Mouse (Mus musculus) forebrain, embryonic 11.5 days (tissue): ENCODE results near the gene Plekhh2. TPM values are rescaled to one million over a fixed set of nuclear protein-coding genes. Genes with fewer than 3 reads are reported as not detected.

Experiments
- ATAC-seq: fragments of 200-750 bp; cut with Nextera tagmentation; replicated peaks from 2 replicates; pipeline ENCODE4 v1.8.0; 2017; ENCODE audit warnings: moderate TSS enrichment; ENCODE audit not compliant: low FRiP score
- DNase-seq: peaks from one replicate; pipeline ENCODE4 v3.0.0-alpha.2; 2017; ENCODE audit warnings: low spot score
- H3K27ac ChIP-seq: fragments of 300-500 bp; sonication (generic); 2 replicates; pipeline ENCODE4 v1.5.1; 2014; ENCODE audit warnings: low read depth, low read length
- H3K27me3 ChIP-seq: fragments of 300-500 bp; sonication (generic); 2 replicates; pipeline ENCODE4 v1.6.1; 2014; ENCODE audit warnings: mild to moderate bottlenecking, low read length, mixed read lengths; ENCODE audit not compliant: control insufficient read depth, insufficient read depth
- H3K36me3 ChIP-seq: fragments of 300-500 bp; sonication (generic); 2 replicates; pipeline ENCODE4 v1.6.1; 2014; ENCODE audit warnings: mild to moderate bottlenecking, low read length, moderate library complexity, mixed read lengths; ENCODE audit not compliant: control insufficient read depth, insufficient read depth
- H3K4me1 ChIP-seq: fragments of 300-500 bp; sonication (generic); replicated peaks from 2 replicates; pipeline ENCODE4 v1.6.1; 2014; ENCODE audit warnings: low read length, mixed read lengths; ENCODE audit not compliant: control insufficient read depth, insufficient read depth
- H3K4me2 ChIP-seq: fragments of 300-500 bp; sonication (generic); 2 replicates; pipeline ENCODE4 v1.6.1; 2014; ENCODE audit warnings: low read depth, mild to moderate bottlenecking, low read length, moderate library complexity, mixed read lengths; ENCODE audit not compliant: severe bottlenecking
- H3K4me3 ChIP-seq: fragments of 300-500 bp; sonication (generic); 2 replicates; pipeline ENCODE4 v1.5.1; 2014; ENCODE audit warnings: low read depth, low read length
- H3K9ac ChIP-seq: fragments of 300-500 bp; sonication (generic); 2 replicates; pipeline ENCODE4 v1.6.1; 2014; ENCODE audit warnings: low read length
- H3K9me3 ChIP-seq: fragments of 300-500 bp; sonication (generic); 2 replicates; pipeline ENCODE4 v1.6.1; 2016; ENCODE audit warnings: low read length, mixed read lengths; ENCODE audit not compliant: control insufficient read depth
- WGBS: fragments of 180-500 bp; shearing (Covaris S2); extraction: QIAGEN DNeasy Blood & Tissue Kit; methylation state at CpG from one replicate; pipeline ENCODE4 v1.1.7; 2014; 5-methylcytosine and 5-hydroxymethylcytosine counted together
- polyA plus RNA-seq: library from polyadenylated mRNA; unstranded; fragments of >200 nt; fragmentation: Nextera tagmentation; extraction: Ambion mirVana; gene quantifications from 2 replicates; pipeline ENCODE4 v1.2.1, GENCODE M21; 2014

Gene Plekhh2
- polyA plus RNA-seq, 1 experiment from 2014 or later = 3.5 TPM

- peaks cover 3% of the 10 kb centered on the region; the same call in 1 of the 2 replicates for H3K4me1 ChIP-seq
- DNase-seq (no peak), ATAC-seq (no peak)
- H3K36me3 ChIP-seq = no peaks in the 10 kb centered on the region
- H3K4me2 ChIP-seq = no peak overlapping the region
- no peaks in the 10 kb centered on the region for H3K27me3 ChIP-seq
- WGBS = 44% methylated on average over 10 of the region's 10 CpGs
- no peak overlapping the region for H3K4me3 ChIP-seq
- H3K9ac ChIP-seq = no peak overlapping the region
- no peak overlapping the region for H3K27ac ChIP-seq
- H3K9me3 ChIP-seq = no peaks in the 10 kb centered on the region
Observed at GRCm38 (mm10) chr17:84639796-84640378, 128.2 kb downstream of the Plekhh2 start.

- H3K9me3 ChIP-seq = no peaks in the 10 kb centered on the region
- H3K4me1 ChIP-seq = peaks cover 9% of the 10 kb centered on the region
- H3K4me3 ChIP-seq = no peak overlapping the region
- WGBS = 33% methylated on average over 3 of the region's 3 CpGs
- H3K4me2 ChIP-seq = no peak overlapping the region
- no peak overlapping the region for H3K9ac ChIP-seq
- no peaks in the 10 kb centered on the region for H3K27me3 ChIP-seq
- ATAC-seq (no peak), DNase-seq (peak; percentile 72)
- no peaks in the 10 kb centered on the region for H3K36me3 ChIP-seq
- H3K27ac ChIP-seq = no peak overlapping the region
Observed at GRCm38 (mm10) chr17:84641893-84642292, 130.2 kb downstream of the Plekhh2 start.

- 95% methylated on average over 9 of the region's 9 CpGs for WGBS
- DNase-seq (no peak), ATAC-seq (no peak)
- no peak overlapping the region for H3K4me2 ChIP-seq
- no peaks in the 10 kb centered on the region for H3K27me3 ChIP-seq
- peaks cover 9% of the 10 kb centered on the region for H3K4me1 ChIP-seq
- H3K9me3 ChIP-seq = no peaks in the 10 kb centered on the region
- H3K27ac ChIP-seq = no peak overlapping the region
- no peak overlapping the region for H3K4me3 ChIP-seq
- no peak overlapping the region for H3K9ac ChIP-seq
- H3K36me3 ChIP-seq = no peaks in the 10 kb centered on the region
Observed at GRCm38 (mm10) chr17:84642324-84642723, 130.6 kb downstream of the Plekhh2 start.

- DNase-seq (no peak), ATAC-seq (0 out of 2 replicates have a peak, but pooled peaks have one; percentile 40)
- Histone ChIP-seq H3K27ac (no peak overlapping the region), H3K9ac (peak overlapping the region; percentile 9; the same call in 1 of the 2 replicates), H3K4me1 (peaks cover 9% of the 10 kb centered on the region), H3K36me3 (no peaks in the 10 kb centered on the region), H3K4me3 (no peak overlapping the region), H3K27me3 (no peaks in the 10 kb centered on the region), H3K4me2 (no peak overlapping the region), H3K9me3 (no peaks in the 10 kb centered on the region)
- 52% methylated on average over 16 of the region's 16 CpGs for WGBS
Observed at GRCm38 (mm10) chr17:84644292-84645050, 132.8 kb downstream of the Plekhh2 start.

GRCm38 (mm10) chr17:84645119-84645518, 133.4 kb downstream of the Plekhh2 start:
- Histone ChIP-seq H3K4me3 (no peak overlapping the region), H3K36me3 (no peaks in the 10 kb centered on the region), H3K4me2 (no peak overlapping the region), H3K4me1 (peaks cover 9% of the 10 kb centered on the region), H3K9ac (no peak overlapping the region; the same call in 1 of the 2 replicates), H3K27me3 (no peaks in the 10 kb centered on the region), H3K9me3 (no peaks in the 10 kb centered on the region), H3K27ac (0 out of 2 replicates have a peak overlapping the region, but pooled peaks have one; percentile 10)
- WGBS = 20% methylated on average over 9 of the region's 9 CpGs
- DNase-seq = no peak
- peak; percentile 60 for ATAC-seq

- DNase-seq (peak; percentile 75), ATAC-seq (peak; percentile 69)
- Histone ChIP-seq H3K9me3 (no peaks in the 10 kb centered on the region), H3K4me3 (no peak overlapping the region), H3K4me2 (no peak overlapping the region), H3K9ac (no peak overlapping the region), H3K36me3 (no peaks in the 10 kb centered on the region), H3K27ac (no peak overlapping the region), H3K4me1 (peaks cover 9% of the 10 kb centered on the region), H3K27me3 (no peaks in the 10 kb centered on the region)
- WGBS = 27% methylated on average over 3 of the region's 7 CpGs
Observed at GRCm38 (mm10) chr17:84645894-84646293, 134.2 kb downstream of the Plekhh2 start.

- Histone ChIP-seq H3K9ac (no peak overlapping the region), H3K4me1 (peaks cover 9% of the 10 kb centered on the region), H3K27ac (no peak overlapping the region), H3K36me3 (no peaks in the 10 kb centered on the region), H3K9me3 (no peaks in the 10 kb centered on the region), H3K27me3 (no peaks in the 10 kb centered on the region), H3K4me3 (no peak overlapping the region), H3K4me2 (no peak overlapping the region)
- ATAC-seq (no peak), DNase-seq (no peak)
- WGBS = 74% methylated on average over 2 of the region's 2 CpGs
Observed at GRCm38 (mm10) chr17:84646477-84646876, 134.8 kb downstream of the Plekhh2 start.

GRCm38 (mm10) chr17:84647630-84648029, 135.9 kb downstream of the Plekhh2 start:
- Histone ChIP-seq H3K4me2 (no peak overlapping the region), H3K4me1 (peaks cover 9% of the 10 kb centered on the region), H3K9me3 (no peaks in the 10 kb centered on the region), H3K4me3 (no peak overlapping the region), H3K9ac (no peak overlapping the region), H3K27me3 (no peaks in the 10 kb centered on the region), H3K36me3 (no peaks in the 10 kb centered on the region), H3K27ac (no peak overlapping the region)
- DNase-seq (no peak), ATAC-seq (no peak)
- WGBS = 87% methylated on average over 4 of the region's 4 CpGs
